9 mouse cellular contexts compared by ENCODE assay signal in the genomic region with DNA sequence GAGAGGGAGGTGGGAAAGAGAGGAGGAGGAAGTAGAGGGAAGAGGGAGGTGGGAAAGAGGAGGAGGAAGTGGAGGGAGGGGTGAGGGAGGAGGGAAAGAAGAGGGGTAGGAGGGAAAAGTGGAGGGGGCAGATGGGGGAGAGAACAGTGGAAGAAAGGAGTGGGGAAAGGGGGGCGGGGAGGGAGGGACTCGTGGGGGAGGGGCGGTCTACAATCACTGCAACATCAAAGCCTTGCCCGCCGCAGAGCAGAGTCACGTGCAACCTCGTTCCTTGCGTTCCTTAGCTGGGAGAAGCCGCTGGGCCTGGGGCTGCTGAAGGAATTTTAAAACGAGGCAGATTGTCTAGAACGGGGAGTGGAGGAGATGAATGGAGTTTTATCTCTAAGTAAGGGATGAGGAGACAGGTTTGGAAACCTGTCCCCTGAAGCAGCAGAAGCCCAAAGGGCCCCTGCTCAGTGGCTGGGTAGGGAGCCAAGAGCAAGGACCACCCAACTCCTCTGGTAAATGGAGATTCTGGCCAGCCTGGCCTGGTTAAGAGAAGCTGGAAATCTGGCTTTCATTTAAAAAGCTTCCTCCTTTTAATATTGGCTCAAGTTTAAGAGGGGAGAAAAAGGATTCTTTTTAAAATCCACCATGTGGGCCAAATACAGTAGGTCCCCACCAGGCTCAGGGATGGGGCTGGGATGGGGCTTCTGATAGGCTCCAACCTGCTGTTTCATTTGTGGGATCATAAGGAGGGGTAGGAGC.
A peak's percentile ranks its signal among the peaks of the same experiment; 100 is the strongest.
DNase-seq lines count a peak whose midpoint lies in the region; ATAC-seq and TF ChIP-seq lines count a peak whose summit lies in the region.
"Had no signal": no experiment of that assay in that cellular context is flagged by ENCODE, and none has a peak within 500 bp of the region (broad histone marks: within the 10 kb centered on the region; RNA-seq: fewer than 3 reads in every experiment).

No protein-coding gene starts in this region.

- no peaks in the 10 kb centered on the region for H3K36me3 ChIP-seq in heart, embryonic 11.5 days (ENCODE audit: control insufficient read depth, insufficient read depth, low read length)
- H3K36me3 ChIP-seq in E14TG2a.4 (ENCODE audit: insufficient read depth, low read length), result 0 out of 2 replicates have a peak, but pooled peaks cover 1% of the 10 kb centered on the region
- H3K36me3 ChIP-seq in forebrain, embryonic 11.5 days (ENCODE audit: control insufficient read depth, insufficient read depth, low read length), result no peaks in the 10 kb centered on the region
- H3K36me3 ChIP-seq in limb, embryonic 13.5 days, result no peaks in the 10 kb centered on the region

- H3K4me3 ChIP-seq in heart, embryonic 11.5 days (ENCODE audit: low read depth, low read length), result no peak overlapping the region
- H3K4me3 ChIP-seq in E14TG2a.4 (replicated peaks; ENCODE audit: low read length), result peak overlapping the region; percentile 53
- H3K4me3 ChIP-seq in forebrain, embryonic 11.5 days (ENCODE audit: low read depth, low read length), result no peak overlapping the region
- H3K4me3 ChIP-seq in limb, embryonic 13.5 days, result peak overlapping the region; percentile 11; the same call in 1 of the 2 replicates
- H3K4me3 ChIP-seq in gastrocnemius, adult 2 months, result no peak overlapping the region

- H3K9me3 ChIP-seq in heart, embryonic 11.5 days (replicated peaks; ENCODE audit: control insufficient read depth, low read length), result no peaks in the 10 kb centered on the region
- H3K9me3 ChIP-seq in E14TG2a.4 (ENCODE audit: low read length), result no peaks in the 10 kb centered on the region
- H3K9me3 ChIP-seq in forebrain, embryonic 11.5 days (ENCODE audit: control insufficient read depth, low read length), result no peaks in the 10 kb centered on the region
- H3K9me3 ChIP-seq in limb, embryonic 13.5 days, result no peaks in the 10 kb centered on the region

- TF ChIP-seq CTCF in E14TG2a.4 (conservative IDR thresholded peaks at IDR 0.05; ENCODE audit: low read length), result no peak
- no peak for TF ChIP-seq CTCF in gastrocnemius, adult 2 months (IDR thresholded peaks at IDR 0.05)

- H3K4me1 ChIP-seq in heart, embryonic 11.5 days (ENCODE audit: control insufficient read depth, insufficient read depth, low read length), result peaks cover 79% of the 10 kb centered on the region
- H3K4me1 ChIP-seq in E14TG2a.4 (replicated peaks; ENCODE audit: low read depth, low read length), result peaks cover 79% of the 10 kb centered on the region
- peaks cover 59% of the 10 kb centered on the region for H3K4me1 ChIP-seq in forebrain, embryonic 11.5 days (replicated peaks; ENCODE audit: control insufficient read depth, insufficient read depth, low read length)
- peaks cover 93% of the 10 kb centered on the region for H3K4me1 ChIP-seq in limb, embryonic 13.5 days

- no peak for ATAC-seq in heart, embryonic 11.5 days (replicated peaks; ENCODE audit: insufficient number of reproducible peaks, low FRiP score, low TSS enrichment)
- ATAC-seq in forebrain, embryonic 11.5 days (replicated peaks; ENCODE audit: low FRiP score), result no peak
- ATAC-seq in limb, embryonic 13.5 days (ENCODE audit: low FRiP score, low read depth), result peak; percentile 50; the same call in 1 of the 2 replicates

- intact Hi-C loops in gastrocnemius, adult 2 months (cut with DNase I), result no loop called here

- H3K27me3 ChIP-seq in heart, embryonic 11.5 days (ENCODE audit: control insufficient read depth, insufficient read depth, low read length), result peaks cover 34% of the 10 kb centered on the region
- H3K27me3 ChIP-seq in E14TG2a.4 (ENCODE audit: insufficient read depth, low read length), result peaks cover 43% of the 10 kb centered on the region
- no peaks in the 10 kb centered on the region for H3K27me3 ChIP-seq in forebrain, embryonic 11.5 days (ENCODE audit: control insufficient read depth, insufficient read depth, low read length)
- H3K27me3 ChIP-seq in limb, embryonic 13.5 days, result peaks cover 37% of the 10 kb centered on the region

- no peak overlapping the region for H3K27ac ChIP-seq in heart, embryonic 11.5 days (ENCODE audit: low read depth, low read length)
- peak overlapping the region; percentile 50; the same call in 1 of the 2 replicates for H3K27ac ChIP-seq in forebrain, embryonic 11.5 days (ENCODE audit: low read depth, low read length)
- peak overlapping the region; percentile 88 for H3K27ac ChIP-seq in limb, embryonic 13.5 days
- H3K27ac ChIP-seq in gastrocnemius, adult 2 months, result no peak overlapping the region

- no peak for DNase-seq in heart, adult 9 months (ENCODE audit: low spot score in 2 of 2)
- peak; percentile 88 for DNase-seq in forebrain, embryonic 11.5 days (ENCODE audit: low spot score)
- DNase-seq in gastrocnemius, adult 2 months, result no peak
- no peak for DNase-seq in spleen, postnatal 4 days (ENCODE audit: low spot score in 2 of 2)
- no peak for DNase-seq in adrenal gland, adult 18-20 months (ENCODE audit: low spot score in 2 of 2)
- DNase-seq: adrenal gland, postnatal 25 days had no signal

- H3K9ac ChIP-seq in heart, embryonic 11.5 days (ENCODE audit: low read depth, low read length), result peak overlapping the region; percentile 52; the same call in 1 of the 2 replicates
- no peak overlapping the region for H3K9ac ChIP-seq in forebrain, embryonic 11.5 days (ENCODE audit: low read length)
- H3K9ac ChIP-seq in limb, embryonic 13.5 days, result no peak overlapping the region

- H3K4me2 ChIP-seq in heart, embryonic 11.5 days, result peak overlapping the region; percentile 46
- H3K4me2 ChIP-seq in forebrain, embryonic 11.5 days (ENCODE audit: low read depth, low read length, severe bottlenecking), result peak overlapping the region; percentile 21; the same call in 1 of the 2 replicates
- H3K4me2 ChIP-seq in limb, embryonic 13.5 days (replicated peaks), result peak overlapping the region; percentile 53

- under 1% methylated on average over 11 of the region's 11 CpGs for WGBS in heart, embryonic 11.5 days (ENCODE audit: insufficient replicate concordance)
- 0% methylated on average over 10 of the region's 11 CpGs for WGBS in forebrain, embryonic 11.5 days
- 0% methylated on average over 10 of the region's 11 CpGs for WGBS in limb, embryonic 13.5 days

Comparison
In these comparisons a context has a peak if more than half of its experiments do, and no peak if none do; other contexts are left out.
1. H3K27ac ChIP-seq: peak in forebrain, embryonic 11.5 days (single experiment) and limb, embryonic 13.5 days (single experiment); none in heart, embryonic 11.5 days (single experiment) and gastrocnemius, adult 2 months (single experiment).
2. H3K4me3 ChIP-seq: peak in E14TG2a.4 (single experiment) and limb, embryonic 13.5 days (single experiment); none in heart, embryonic 11.5 days (single experiment), forebrain, embryonic 11.5 days (single experiment) and gastrocnemius, adult 2 months (single experiment).
3. Peak in every context shown above with its lines, with median percentiles within 50 percentile points of each other: H3K4me2 ChIP-seq.